Mouse (Mus musculus) embryonic facial prominence, embryonic 10.5 days (tissue): ENCODE results near the gene Sbpl. TPM values are rescaled to one million over a fixed set of nuclear protein-coding genes. Genes with fewer than 3 reads are reported as not detected.

Experiments
- DNase-seq: peaks from one replicate; pipeline ENCODE4 v3.0.0-alpha.2; 2017; ENCODE audit warnings: low spot score
- H3K27ac ChIP-seq: fragments of 300-500 bp; sonication (generic); replicated peaks from 2 replicates; pipeline ENCODE4 v1.5.1; 2016; ENCODE audit warnings: mild to moderate bottlenecking
- H3K27me3 ChIP-seq: fragments of 300-500 bp; sonication (generic); replicated peaks from 2 replicates; pipeline ENCODE4 v1.6.1; 2016; ENCODE audit warnings: low read depth, mild to moderate bottlenecking; ENCODE audit not compliant: poor library complexity, severe bottlenecking
- H3K36me3 ChIP-seq: fragments of 300-500 bp; sonication (generic); replicated peaks from 2 replicates; pipeline ENCODE4 v1.6.1; 2016; ENCODE audit warnings: mild to moderate bottlenecking, moderate library complexity
- H3K4me1 ChIP-seq: fragments of 300-500 bp; sonication (generic); 2 replicates; pipeline ENCODE4 v1.6.1; 2016
- H3K4me3 ChIP-seq: fragments of 300-500 bp; sonication (generic); 2 replicates; pipeline ENCODE4 v1.5.1; 2016; ENCODE audit warnings: mild to moderate bottlenecking, moderate library complexity
- H3K9me3 ChIP-seq: fragments of 300-500 bp; sonication (generic); 2 replicates; pipeline ENCODE4 v1.6.1; 2016; ENCODE audit warnings: mild to moderate bottlenecking
- WGBS: fragments of 180-500 bp; shearing (Covaris S2); methylation state at CpG from one replicate; pipeline ENCODE4 v1.1.7; 2016; 5-methylcytosine and 5-hydroxymethylcytosine counted together
- polyA plus RNA-seq: library from polyadenylated mRNA; unstranded; fragments of >200 nt; fragmentation: Nextera tagmentation; extraction: Ambion mirVana; gene quantifications from 2 replicates; pipeline ENCODE4 v1.2.1, GENCODE M21; 2016

Gene Sbpl
- not detected in 2 replicates for polyA plus RNA-seq

GRCm38 (mm10) chr17:23955174-23955573 lies at the start of gene Sbpl:
Gene Sbpl, minus strand, starts transcription at chr17:23955274.
- H3K27ac ChIP-seq = no peak within 1 kb of the TSS
- H3K9me3 ChIP-seq = no peaks in the 10 kb centered on the region
- peaks cover 2% of the 10 kb centered on the region; the same call in 1 of the 2 replicates for H3K4me1 ChIP-seq
- H3K36me3 ChIP-seq = no peaks in the 10 kb centered on the region
- 82% methylated on average over 5 of the region's 5 CpGs for WGBS
- no peak for DNase-seq
- no peak within 1 kb of the TSS for H3K4me3 ChIP-seq
- H3K27me3 ChIP-seq = no peaks in the 10 kb centered on the region

- Histone ChIP-seq H3K4me3 (no peak overlapping the region), H3K4me1 (no peaks in the 10 kb centered on the region), H3K36me3 (no peaks in the 10 kb centered on the region), H3K27me3 (0 out of 2 replicates have a peak, but pooled peaks cover 3% of the 10 kb centered on the region), H3K9me3 (no peaks in the 10 kb centered on the region), H3K27ac (no peak overlapping the region)
- no peak for DNase-seq
- 92% methylated on average over 14 of the region's 14 CpGs for WGBS
These were observed 49.1 kb upstream of the Sbpl start for GRCm38 (mm10) chr17:24004071-24004665.

GRCm38 (mm10) chr17:24000404-24000803 lies 45.3 kb upstream of the Sbpl start:
- peaks cover 13% of the 10 kb centered on the region for H3K4me1 ChIP-seq
- no peaks in the 10 kb centered on the region for H3K36me3 ChIP-seq
- DNase-seq = no peak
- no peaks in the 10 kb centered on the region for H3K27me3 ChIP-seq
- H3K27ac ChIP-seq = no peak overlapping the region
- WGBS = 68% methylated on average over 5 of the region's 5 CpGs
- no peaks in the 10 kb centered on the region for H3K9me3 ChIP-seq
- H3K4me3 ChIP-seq = no peak overlapping the region

- 79% methylated on average over 6 of the region's 6 CpGs for WGBS
- Histone ChIP-seq H3K4me1 (peaks cover 20% of the 10 kb centered on the region), H3K36me3 (no peaks in the 10 kb centered on the region), H3K4me3 (no peak overlapping the region), H3K27me3 (peaks cover 12% of the 10 kb centered on the region), H3K9me3 (no peaks in the 10 kb centered on the region), H3K27ac (peak overlapping the region; percentile 1; the same call in 1 of the 2 replicates)
- DNase-seq = no peak
These were observed 43.3 kb upstream of the Sbpl start for GRCm38 (mm10) chr17:23998383-23998782.

- peak within 1 kb of the TSS; percentile 1; the same call in 1 of the 2 replicates for H3K27ac ChIP-seq
- WGBS = 58% methylated on average over 2 of the region's 2 CpGs
- peaks cover 24% of the 10 kb centered on the region for H3K4me1 ChIP-seq
- peak within 1 kb of the TSS; percentile 31 for H3K4me3 ChIP-seq
- H3K27me3 ChIP-seq = peaks cover 12% of the 10 kb centered on the region
- no peaks in the 10 kb centered on the region for H3K36me3 ChIP-seq
- H3K9me3 ChIP-seq = no peaks in the 10 kb centered on the region
- DNase-seq = peak; percentile 54
These were observed 42.8 kb upstream of the Sbpl start, which contains the start of gene Prss22 for GRCm38 (mm10) chr17:23997901-23998300. Gene Prss22, minus strand, starts transcription at chr17:23998100.

- 38% methylated on average over 1 of the region's 1 CpGs for WGBS
- no peak for DNase-seq
- peaks cover 12% of the 10 kb centered on the region for H3K27me3 ChIP-seq
- peaks cover 25% of the 10 kb centered on the region for H3K4me1 ChIP-seq
- no peak overlapping the region for H3K4me3 ChIP-seq
- no peak overlapping the region for H3K27ac ChIP-seq
- no peaks in the 10 kb centered on the region for H3K9me3 ChIP-seq
- no peaks in the 10 kb centered on the region for H3K36me3 ChIP-seq
These were observed 40.3 kb upstream of the Sbpl start for GRCm38 (mm10) chr17:23995421-23995820.

GRCm38 (mm10) chr17:23994667-23995066 lies 39.6 kb upstream of the Sbpl start:
- 68% methylated on average over 7 of the region's 7 CpGs for WGBS
- DNase-seq = no peak
- peaks cover 12% of the 10 kb centered on the region for H3K27me3 ChIP-seq

GRCm38 (mm10) chr17:23993559-23994428 lies 38.7 kb upstream of the Sbpl start:
- H3K27ac ChIP-seq = peak overlapping the region; percentile 67
- peak overlapping the region; percentile 49 for H3K4me3 ChIP-seq

More at GRCm38 (mm10) chr17:23994667-23995066, 39.6 kb upstream of the Sbpl start:
- H3K4me3 ChIP-seq = no peak overlapping the region
- no peaks in the 10 kb centered on the region for H3K9me3 ChIP-seq
- no peaks in the 10 kb centered on the region for H3K36me3 ChIP-seq
- H3K27ac ChIP-seq = no peak overlapping the region
- peaks cover 25% of the 10 kb centered on the region for H3K4me1 ChIP-seq

GRCm38 (mm10) chr17:23992789-23993553 lies 37.9 kb upstream of the Sbpl start:
- DNase-seq = no peak
- WGBS = 68% methylated on average over 9 of the region's 9 CpGs

More at GRCm38 (mm10) chr17:23993559-23994428, 38.7 kb upstream of the Sbpl start:
- H3K36me3 ChIP-seq = no peaks in the 10 kb centered on the region
- peaks cover 25% of the 10 kb centered on the region for H3K4me1 ChIP-seq
- 13% methylated on average over 31 of the region's 31 CpGs for WGBS
- peaks cover 12% of the 10 kb centered on the region for H3K27me3 ChIP-seq
- H3K9me3 ChIP-seq = no peaks in the 10 kb centered on the region
- peak; percentile 92 for DNase-seq

GRCm38 (mm10) chr17:23989802-23990201 lies 34.7 kb upstream of the Sbpl start:
- H3K27me3 ChIP-seq = peaks cover 10% of the 10 kb centered on the region
- DNase-seq = no peak
- peaks cover 15% of the 10 kb centered on the region for H3K4me1 ChIP-seq
- H3K4me3 ChIP-seq = no peak overlapping the region
- H3K27ac ChIP-seq = no peak overlapping the region
- WGBS = 49% methylated on average over 2 of the region's 2 CpGs
- no peaks in the 10 kb centered on the region for H3K36me3 ChIP-seq
- H3K9me3 ChIP-seq = no peaks in the 10 kb centered on the region

More at GRCm38 (mm10) chr17:23992789-23993553, 37.9 kb upstream of the Sbpl start:
- Histone ChIP-seq H3K36me3 (no peaks in the 10 kb centered on the region), H3K27ac (peak overlapping the region; percentile 67), H3K9me3 (no peaks in the 10 kb centered on the region), H3K4me3 (peak overlapping the region; percentile 49), H3K4me1 (peaks cover 25% of the 10 kb centered on the region), H3K27me3 (peaks cover 15% of the 10 kb centered on the region)

- peaks cover 13% of the 10 kb centered on the region for H3K4me1 ChIP-seq
- WGBS = 69% methylated on average over 1 of the region's 1 CpGs
- no peak overlapping the region for H3K27ac ChIP-seq
- DNase-seq = no peak
- H3K9me3 ChIP-seq = no peaks in the 10 kb centered on the region
- 0 out of 2 replicates have a peak, but pooled peaks cover 2% of the 10 kb centered on the region for H3K27me3 ChIP-seq
- H3K36me3 ChIP-seq = no peaks in the 10 kb centered on the region
- H3K4me3 ChIP-seq = no peak overlapping the region
These were observed 29.9 kb upstream of the Sbpl start for GRCm38 (mm10) chr17:23984989-23985388.

- Histone ChIP-seq H3K27me3 (no peaks in the 10 kb centered on the region), H3K9me3 (no peaks in the 10 kb centered on the region), H3K27ac (no peak overlapping the region), H3K4me3 (no peak overlapping the region), H3K36me3 (no peaks in the 10 kb centered on the region), H3K4me1 (peaks cover 13% of the 10 kb centered on the region)
- DNase-seq = no peak
- WGBS = 48% methylated on average over 4 of the region's 4 CpGs
These were observed 27.8 kb upstream of the Sbpl start for GRCm38 (mm10) chr17:23982912-23983311.
